Mouse (Mus musculus) lung, adult 2 months (tissue): ENCODE data around the gene Hist1h4n.

ENCODE experiments used
- CTCF ChIP-seq: fragments of 200-500 bp; IDR thresholded peaks from 2 replicates; pipeline ENCODE4 v1.5.1; 2011; ENCODE audit warnings: mild to moderate bottlenecking, low read length, control low read depth; ENCODE audit not compliant: insufficient read depth
- POLR2A ChIP-seq: fragments of 200-500 bp; IDR thresholded peaks from 2 replicates; pipeline ENCODE4 v1.6.1; 2011; ENCODE audit warnings: low read depth, mild to moderate bottlenecking, control low read depth, low read length, borderline replicate concordance; ENCODE audit errors: extremely low read depth

DNA sequence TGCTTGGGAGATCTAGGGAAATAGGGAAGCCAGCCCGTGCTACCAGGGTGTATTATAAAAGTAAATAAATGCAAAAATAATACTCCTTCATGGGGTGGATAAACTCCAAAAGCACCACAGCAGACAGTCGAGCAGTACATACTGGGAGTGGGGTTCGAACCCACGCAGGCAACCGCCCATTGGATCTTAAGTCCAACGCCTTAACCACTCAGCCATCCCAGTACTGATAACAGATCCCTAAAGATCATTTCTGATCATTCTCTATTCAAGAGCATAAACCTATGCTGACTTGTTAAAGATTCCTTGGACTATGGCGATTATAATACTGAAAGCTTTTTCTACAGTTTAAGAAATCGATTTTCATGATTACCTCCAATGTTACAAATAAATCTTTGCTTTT lies 15.9 kb upstream of the Hist1h4n start:
- TF ChIP-seq POLR2A (no peak), CTCF (no peak)
